Comparison of ENCODE assay signal across 26 mouse cellular contexts in the genomic region with DNA sequence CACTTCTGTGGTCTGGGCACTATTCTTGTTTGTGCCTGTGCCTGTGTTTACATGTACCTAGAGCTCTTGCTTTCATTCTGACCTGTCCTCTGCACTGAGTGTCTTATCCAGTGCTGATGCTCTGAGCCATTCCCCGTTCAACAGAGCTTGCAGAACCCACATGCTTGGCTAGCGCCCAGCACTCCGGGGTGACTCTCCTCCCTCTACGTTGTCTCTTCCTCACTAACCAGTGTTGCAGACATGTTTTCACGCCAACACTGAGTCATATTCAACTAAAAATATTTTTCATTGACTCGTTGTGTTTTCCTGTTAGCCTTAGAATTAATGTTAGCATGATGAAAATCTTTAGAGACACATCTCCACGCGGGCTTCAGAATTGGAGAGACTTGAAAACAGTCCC. TPM values are rescaled to one million over a fixed set of nuclear protein-coding genes. Genes with fewer than 3 reads are reported as not detected.
DNase-seq lines count a peak whose midpoint lies in the region; TF ChIP-seq lines count a peak whose summit lies in the region.
"Had no signal": no experiment of that assay in that cellular context is flagged by ENCODE, and none has a peak within 500 bp of the region (broad histone marks: within the 10 kb centered on the region; RNA-seq: fewer than 3 reads in every experiment).

No protein-coding gene starts in this region.

- H3K4me2 ChIP-seq in myocyte (ENCODE audit: low read depth), result peak overlapping the region; percentile 90
- H3K4me2 ChIP-seq: embryonic facial prominence, embryonic 15.5 days; forebrain, embryonic 13.5 days; hindbrain, embryonic 12.5 days; limb, embryonic 15.5 days; neural tube, embryonic 13.5 days; stomach, embryonic 15.5 days had no signal

- no peaks in the 10 kb centered on the region for H3K27me3 ChIP-seq in myocyte (ENCODE audit: control insufficient read depth, insufficient read depth, insufficient read length)
- H3K27me3 ChIP-seq: embryonic facial prominence, embryonic 15.5 days; forebrain, embryonic 13.5 days; hindbrain, embryonic 12.5 days; neural tube, embryonic 13.5 days; stomach, embryonic 15.5 days had no signal

- no peak overlapping the region for H3K4me3 ChIP-seq in myocyte
- H3K4me3 ChIP-seq: embryonic facial prominence, embryonic 15.5 days; forebrain, embryonic 13.5 days; hindbrain, embryonic 12.5 days; limb, embryonic 15.5 days; neural tube, embryonic 13.5 days; stomach, embryonic 15.5 days had no signal

- peak; percentile 17 for DNase-seq in adrenal gland, adult 2 months
- no peak for DNase-seq in adrenal gland, adult 8-10 months
- DNase-seq in left cerebral cortex, adult 18-20 months (ENCODE audit: low spot score in 2 of 2), result peak; percentile 43 to 46
- no peak for DNase-seq in left cerebral cortex, postnatal 36 days (ENCODE audit: low spot score in 2 of 2)
- peak; percentile 64 for DNase-seq in Muller cell, postnatal 12 days (ENCODE audit: inconsistent ontology term)
- DNase-seq in spleen, postnatal 14 days (ENCODE audit: low spot score in 2 of 2), result no peak
- DNase-seq in lung, postnatal 4 days, result no peak
- DNase-seq: cerebellum, adult 2 months; embryo, embryonic 11 days; gastrocnemius, postnatal 14 days; kidney, adult 8-10 months; kidney, postnatal 4 days; lung, postnatal 10 days; spleen, adult 18-20 months; thymus, adult 2 months had no signal

- no peaks in the 10 kb centered on the region for H3K36me3 ChIP-seq in myocyte (ENCODE audit: control insufficient read depth, insufficient read depth)
- H3K36me3 ChIP-seq: embryonic facial prominence, embryonic 15.5 days; hindbrain, embryonic 12.5 days; limb, embryonic 15.5 days; stomach, embryonic 15.5 days had no signal

- intact Hi-C loops in left cerebral cortex, postnatal 36 days (cut with DNase I), result no loop called here

- H3K79me2 ChIP-seq in myocyte (ENCODE audit: control insufficient read depth, insufficient read depth), result no peaks in the 10 kb centered on the region

- no peak for TF ChIP-seq POLR2A in myocyte (IDR thresholded peaks at IDR 0.05; ENCODE audit: insufficient read length, low read depth)

- no peak overlapping the region for H3ac ChIP-seq in myocyte (ENCODE audit: control insufficient read depth, insufficient read length)

TF ChIP-seq in myocyte, 11 proteins besides CTCF, POLR2A, EP300 and RAD21:
- no peak for TF ChIP-seq TCF3 (IDR thresholded peaks at IDR 0.05; ENCODE audit: insufficient read length, low read depth)
- no peak for TF ChIP-seq MYOD1 (IDR thresholded peaks at IDR 0.05; ENCODE audit: control insufficient read depth in 1 of 3, insufficient read length in 2 of 3, low read depth in 2 of 3)
- TF ChIP-seq USF1 (IDR thresholded peaks at IDR 0.05; ENCODE audit: low read depth), result no peak
- no peak for TF ChIP-seq SRF (IDR thresholded peaks at IDR 0.05; ENCODE audit: control insufficient read depth, insufficient read length, low read depth)
- no peak for TF ChIP-seq REST (IDR thresholded peaks at IDR 0.05; ENCODE audit: insufficient read depth, insufficient read length)
- TF ChIP-seq CEBPB (IDR thresholded peaks at IDR 0.05; ENCODE audit: insufficient read depth, poor library complexity, severe bottlenecking), result no peak
- TF ChIP-seq TCF12 (IDR thresholded peaks at IDR 0.05; ENCODE audit: insufficient read depth, poor library complexity, severe bottlenecking), result no peak
- TF ChIP-seq E2F4 (IDR thresholded peaks at IDR 0.05; ENCODE audit: insufficient read depth), result no peak
- no peak for TF ChIP-seq POLR2AphosphoS2 (IDR thresholded peaks at IDR 0.05; ENCODE audit: insufficient read length, low read depth)
- TF ChIP-seq MYOG (IDR thresholded peaks at IDR 0.05; ENCODE audit: control insufficient read depth in 1 of 3, insufficient read depth in 1 of 3, insufficient read length in 2 of 3, low read depth in 2 of 3), result no peak
- TF ChIP-seq MAX (IDR thresholded peaks at IDR 0.05; ENCODE audit: low read depth), result no peak

RNA-seq across cellular contexts. Expression of gene Sema4f, which starts 31.5 kb away (rescaled TPM):
- 1 to 10 TPM in 1 of 2 experiments, under 1 TPM in 1; 0.52 to 1.2 TPM for total RNA-seq in adrenal gland, adult 2 months (2021)
- polyA plus RNA-seq in adrenal gland, adult 2 months (2012; rRNA removed), result 1.1 and 1.3 TPM in 2 replicates
- 1 to 10 TPM in 3 of 4 experiments, under 1 TPM in 1; 0.96 to 2.5 (median 1.4) TPM for total RNA-seq in adrenal gland, adult 8-10 months (2022)
- total RNA-seq in left cerebral cortex, adult 18-20 months (2021), result 10 to 100 TPM; 37.8 to 41.2 TPM
- 10 to 100 TPM; 37.2 to 39.0 TPM for total RNA-seq in left cerebral cortex, postnatal 36 days (2021)
- 0.54 TPM for polyA plus RNA-seq in myocyte (2012; fragmentation: generic; extraction: Trizol)
- polyA plus RNA-seq: heart, postnatal 0 days had no signal

RNA-seq across cellular contexts. Expression of gene M1ap, which starts 38.7 kb away (rescaled TPM):
- not detected for total RNA-seq in adrenal gland, adult 2 months (2021)
- polyA plus RNA-seq in adrenal gland, adult 2 months (2012; rRNA removed), result 0.07 TPM in 1 of 2 replicates, not detected in the other
- not detected for total RNA-seq in adrenal gland, adult 8-10 months (2022)
- not detected for total RNA-seq in left cerebral cortex, adult 18-20 months (2021)
- total RNA-seq in left cerebral cortex, postnatal 36 days (2021), result under 1 TPM in 1 of 2 experiments, not detected in 1; 0.22 TPM
- polyA plus RNA-seq in myocyte (2012; fragmentation: generic; extraction: Trizol), result 0.92 TPM
- total RNA-seq: adrenal gland, adult 18-20 months; heart, adult 8-10 months; layer of hippocampus, postnatal 10 days had no signal
- polyA plus RNA-seq: forebrain, embryonic 13.5 days; neural tube, embryonic 13.5 days had no signal

Comparison
In these comparisons a context has a peak if more than half of its experiments do, and no peak if none do; other contexts are left out.
1. DNase-seq: peak in adrenal gland, adult 2 months (single experiment), left cerebral cortex, adult 18-20 months (2 of 2) and Muller cell, postnatal 12 days (single experiment); none in adrenal gland, adult 8-10 months (single experiment), left cerebral cortex, postnatal 36 days (0 of 2), spleen, postnatal 14 days (0 of 2) and lung, postnatal 4 days (0 of 2).
2. RNA of gene Sema4f, which starts 31.5 kb away (total RNA-seq): 37.8 to 41.2 TPM in left cerebral cortex, adult 18-20 months and 37.2 to 39.0 TPM in left cerebral cortex, postnatal 36 days; 0.96 to 2.5 TPM in adrenal gland, adult 8-10 months and 0.52 to 1.2 TPM in adrenal gland, adult 2 months; every median in the first group is over 10 times any median in the second.